In genomic region chr10:121436258-121436645, GRCm38 (mm10) we compare ENCODE assay signal across 8 mouse cellular contexts. TPM values are rescaled to one million over a fixed set of nuclear protein-coding genes. Genes with fewer than 3 reads are reported as not detected.
DNase-seq lines count a peak whose midpoint lies in the region; ATAC-seq and TF ChIP-seq lines count a peak whose summit lies in the region.
"Had no signal": no experiment of that assay in that cellular context is flagged by ENCODE, and none has a peak within 500 bp of the region (broad histone marks: within the 10 kb centered on the region; RNA-seq: fewer than 3 reads in every experiment).

No protein-coding gene starts in this region.

- H3K27me3 ChIP-seq in intestine, embryonic 14.5 days (replicated peaks; ENCODE audit: control insufficient read depth, insufficient read depth, low read length): no peaks in the 10 kb centered on the region
- H3K27me3 ChIP-seq in intestine, postnatal 0 days (replicated peaks; ENCODE audit: control insufficient read depth, insufficient read depth, low read length): no peaks in the 10 kb centered on the region
- H3K27me3 ChIP-seq in embryonic facial prominence, embryonic 11.5 days (ENCODE audit: control insufficient read depth, insufficient read depth, low read length): no peaks in the 10 kb centered on the region
- no peaks in the 10 kb centered on the region for H3K27me3 ChIP-seq in liver, embryonic 12.5 days (replicated peaks)
- H3K27me3 ChIP-seq: midbrain, embryonic 12.5 days had no signal

- TF ChIP-seq CTCF in intestine, postnatal 0 days (IDR thresholded peaks at IDR 0.05; ENCODE audit: low read depth): no peak

- H3K9ac ChIP-seq in intestine, embryonic 14.5 days (ENCODE audit: low read length): no peak overlapping the region
- no peak overlapping the region for H3K9ac ChIP-seq in intestine, postnatal 0 days (ENCODE audit: low read depth, low read length)
- H3K9ac ChIP-seq in embryonic facial prominence, embryonic 11.5 days (replicated peaks; ENCODE audit: low read length): no peak overlapping the region
- no peak overlapping the region for H3K9ac ChIP-seq in liver, embryonic 12.5 days
- H3K9ac ChIP-seq: midbrain, embryonic 12.5 days had no signal

- peaks cover 53% of the 10 kb centered on the region for H3K4me1 ChIP-seq in intestine, embryonic 14.5 days (replicated peaks; ENCODE audit: control insufficient read depth, insufficient read depth, low read length)
- peaks cover 17% of the 10 kb centered on the region for H3K4me1 ChIP-seq in intestine, postnatal 0 days (replicated peaks; ENCODE audit: control insufficient read depth, insufficient read depth, low read length)
- H3K4me1 ChIP-seq in embryonic facial prominence, embryonic 11.5 days (ENCODE audit: control insufficient read depth, insufficient read depth, low read length): peaks cover 5% of the 10 kb centered on the region
- peaks cover 62% of the 10 kb centered on the region for H3K4me1 ChIP-seq in liver, embryonic 12.5 days

- 9% methylated on average over 8 of the region's 8 CpGs for WGBS in intestine, embryonic 14.5 days
- WGBS in intestine, postnatal 0 days: 28% methylated on average over 8 of the region's 8 CpGs
- 18% methylated on average over 8 of the region's 8 CpGs for WGBS in embryonic facial prominence, embryonic 11.5 days
- 59% methylated on average over 8 of the region's 8 CpGs for WGBS in liver, embryonic 12.5 days (ENCODE audit: insufficient replicate concordance)

- H3K4me3 ChIP-seq in intestine, embryonic 14.5 days (ENCODE audit: low read depth, low read length): no peak overlapping the region
- H3K4me3 ChIP-seq in intestine, postnatal 0 days (ENCODE audit: low read depth, low read length): no peak overlapping the region
- H3K4me3 ChIP-seq in embryonic facial prominence, embryonic 11.5 days (ENCODE audit: low read depth, low read length): no peak overlapping the region
- no peak overlapping the region for H3K4me3 ChIP-seq in liver, embryonic 12.5 days
- H3K4me3 ChIP-seq: midbrain, embryonic 12.5 days had no signal

- no peak; the same call in 1 of the 2 replicates for ATAC-seq in intestine, embryonic 14.5 days (replicated peaks; ENCODE audit: low FRiP score, low TSS enrichment, low read depth)
- ATAC-seq in intestine, postnatal 0 days: no peak
- ATAC-seq in embryonic facial prominence, embryonic 11.5 days (replicated peaks; ENCODE audit: insufficient number of reproducible peaks, low FRiP score, low TSS enrichment, low read depth): no peak; the same call in 1 of the 2 replicates
- no peak for ATAC-seq in liver, embryonic 12.5 days

- no peaks in the 10 kb centered on the region for H3K9me3 ChIP-seq in intestine, embryonic 14.5 days (ENCODE audit: control insufficient read depth, low read length)
- no peaks in the 10 kb centered on the region for H3K9me3 ChIP-seq in intestine, postnatal 0 days (ENCODE audit: control insufficient read depth)
- H3K9me3 ChIP-seq in embryonic facial prominence, embryonic 11.5 days (replicated peaks; ENCODE audit: control insufficient read depth, low read length): no peaks in the 10 kb centered on the region
- no peaks in the 10 kb centered on the region for H3K9me3 ChIP-seq in liver, embryonic 12.5 days (replicated peaks)
- H3K9me3 ChIP-seq: midbrain, embryonic 12.5 days had no signal

- H3K36me3 ChIP-seq in intestine, embryonic 14.5 days (ENCODE audit: control insufficient read depth, insufficient read depth, low read length): no peaks in the 10 kb centered on the region; the same call in 1 of the 2 replicates
- H3K36me3 ChIP-seq in intestine, postnatal 0 days (ENCODE audit: control insufficient read depth, insufficient read depth): no peaks in the 10 kb centered on the region
- no peaks in the 10 kb centered on the region for H3K36me3 ChIP-seq in embryonic facial prominence, embryonic 11.5 days (replicated peaks; ENCODE audit: control insufficient read depth, insufficient read depth, low read depth, low read length)
- no peaks in the 10 kb centered on the region for H3K36me3 ChIP-seq in liver, embryonic 12.5 days
- H3K36me3 ChIP-seq: midbrain, embryonic 12.5 days had no signal

- peak; percentile 66 for DNase-seq in intestine, embryonic 14.5 days (ENCODE audit: low spot score)
- peak; percentile 84 for DNase-seq in embryo, embryonic 10 days (ENCODE audit: low spot score)
- peak; percentile 70 for DNase-seq in embryonic facial prominence, embryonic 11.5 days (ENCODE audit: low spot score)
- DNase-seq in urinary bladder, postnatal 4 days (ENCODE audit: low spot score in 2 of 2): no peak
- no peak for DNase-seq in cerebellum, postnatal 25 days

- H3K4me2 ChIP-seq in intestine, embryonic 14.5 days (ENCODE audit: low read length): peak overlapping the region; percentile 38
- no peak overlapping the region for H3K4me2 ChIP-seq in intestine, postnatal 0 days (replicated peaks; ENCODE audit: low read depth)
- H3K4me2 ChIP-seq in embryonic facial prominence, embryonic 11.5 days (ENCODE audit: low read depth, low read length): no peak overlapping the region
- peak overlapping the region; percentile 4; the same call in 1 of the 2 replicates for H3K4me2 ChIP-seq in liver, embryonic 12.5 days
- H3K4me2 ChIP-seq: midbrain, embryonic 12.5 days had no signal

- H3K27ac ChIP-seq in intestine, embryonic 14.5 days (ENCODE audit: low read depth): peak overlapping the region; percentile 58
- H3K27ac ChIP-seq in intestine, postnatal 0 days (ENCODE audit: low read depth, low read length): no peak overlapping the region; the same call in 1 of the 2 replicates
- H3K27ac ChIP-seq in embryonic facial prominence, embryonic 11.5 days (replicated peaks; ENCODE audit: low read depth, low read length): peak overlapping the region; percentile 69
- H3K27ac ChIP-seq in liver, embryonic 12.5 days: peak overlapping the region; percentile 27
- H3K27ac ChIP-seq: midbrain, embryonic 12.5 days had no signal

RNA-seq across cellular contexts. Expression of gene Rassf3, which starts 39.9 kb away (rescaled TPM):
- 20.9 and 24.6 TPM in 2 replicates for polyA plus RNA-seq in intestine, embryonic 14.5 days (2014; fragmentation: Nextera tagmentation; extraction: Ambion mirVana)
- 16.7 and 18.1 TPM in 2 replicates for polyA plus RNA-seq in intestine, postnatal 0 days (2015; fragmentation: Nextera tagmentation; extraction: Ambion mirVana)
- polyA plus RNA-seq in embryonic facial prominence, embryonic 11.5 days (2014; fragmentation: Nextera tagmentation; extraction: Ambion mirVana): 20.6 and 21.4 TPM in 2 replicates
- 12.3 and 12.8 TPM in 2 replicates for polyA plus RNA-seq in liver, embryonic 12.5 days (2016; fragmentation: Nextera tagmentation; extraction: Ambion mirVana)

Comparison
In these comparisons a context has a peak if more than half of its experiments do, and no peak if none do; other contexts are left out.
1. H3K4me2 ChIP-seq: peak in intestine, embryonic 14.5 days (single experiment) and liver, embryonic 12.5 days (single experiment); none in intestine, postnatal 0 days (single experiment) and embryonic facial prominence, embryonic 11.5 days (single experiment).
2. DNase-seq: peak in intestine, embryonic 14.5 days (single experiment), embryo, embryonic 10 days (single experiment) and embryonic facial prominence, embryonic 11.5 days (single experiment); none in urinary bladder, postnatal 4 days (0 of 2) and cerebellum, postnatal 25 days (0 of 2).